Mouse (Mus musculus) spleen, embryonic (tissue): ENCODE measurements around the gene Zbtb48.
"Not testable (repeated sequence)": the region's sequence is repeated elsewhere in the genome, so short reads cannot be mapped to it uniquely, and the experiment has no call there.

Experiments used
- CTCF ChIA-PET: fragments of 350-600 bp; sonication (Branson Sonifier 250); formaldehyde crosslinking; loops from one replicate; lab custom pipeline; 2022; lab: Charles Lee

Gene Zbtb48

GRCm38 (mm10) chr4:152027524-152027923, at the start of gene Zbtb48:
TSS of gene Zbtb48 (minus strand) at chr4:152027671.
- CTCF ChIA-PET = interaction anchor here (0.7 to 1.4 kb wide), 3 partner anchors 12 to 1984 kb away, joined by 3 to 4 read pairs (median 3); partner anchors contain the start of gene Lrrc47

DNA sequence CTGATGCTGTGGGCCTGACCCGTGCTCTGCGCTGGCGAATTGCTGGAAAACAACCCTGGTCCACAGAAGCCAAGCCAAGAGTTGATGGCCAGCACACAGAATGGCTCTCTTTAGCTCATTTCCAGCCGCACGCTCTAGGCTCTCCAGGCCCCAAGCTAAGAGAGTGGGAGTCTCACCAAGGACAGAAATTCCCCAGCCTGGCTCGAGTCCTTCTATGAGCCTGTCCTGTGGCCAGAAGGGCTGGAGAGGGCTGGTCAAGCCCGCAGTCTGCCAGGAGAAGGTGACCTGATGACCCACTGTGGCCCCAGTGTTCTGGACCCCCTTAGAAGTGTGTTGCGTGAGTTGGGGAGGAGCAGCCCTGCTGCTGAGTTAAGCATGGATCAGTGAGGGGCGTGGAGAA, 49.7 kb upstream of the Zbtb48 start:
- CTCF ChIA-PET = no interaction called here

- CTCF ChIA-PET = no interaction called here
Observed at GRCm38 (mm10) chr4:152074548-152074947, 47.1 kb upstream of the Zbtb48 start.

DNA sequence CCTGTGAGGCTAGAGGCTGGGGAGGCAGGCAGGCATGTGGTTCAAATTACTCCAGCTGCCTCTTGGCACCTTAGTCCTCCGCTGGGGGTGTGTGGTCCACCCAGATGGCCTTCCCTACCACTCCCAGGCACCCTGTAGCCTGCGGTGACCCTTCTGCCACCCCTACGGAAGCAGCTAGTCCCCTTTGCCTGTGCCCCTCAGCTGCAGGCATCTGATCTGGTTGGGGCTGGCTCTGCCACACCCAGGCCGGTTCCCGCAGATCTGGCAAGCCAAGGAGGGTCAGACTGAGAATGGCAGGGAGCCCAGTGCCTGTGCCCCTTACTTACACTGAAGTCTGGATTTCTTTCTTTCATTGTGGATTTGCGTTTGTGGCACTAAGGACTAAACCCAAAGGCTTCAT, 46.2 kb upstream of the Zbtb48 start:
- CTCF ChIA-PET = no interaction called here

GRCm38 (mm10) chr4:152072655-152073054, 45.2 kb upstream of the Zbtb48 start:
- CTCF ChIA-PET = no interaction called here

GRCm38 (mm10) chr4:152072121-152072601, 44.7 kb upstream of the Zbtb48 start, which contains the start of gene Plekhg5:
TSS of gene Plekhg5 (plus strand) at chr4:152072498.
- CTCF ChIA-PET = no interaction called here

DNA sequence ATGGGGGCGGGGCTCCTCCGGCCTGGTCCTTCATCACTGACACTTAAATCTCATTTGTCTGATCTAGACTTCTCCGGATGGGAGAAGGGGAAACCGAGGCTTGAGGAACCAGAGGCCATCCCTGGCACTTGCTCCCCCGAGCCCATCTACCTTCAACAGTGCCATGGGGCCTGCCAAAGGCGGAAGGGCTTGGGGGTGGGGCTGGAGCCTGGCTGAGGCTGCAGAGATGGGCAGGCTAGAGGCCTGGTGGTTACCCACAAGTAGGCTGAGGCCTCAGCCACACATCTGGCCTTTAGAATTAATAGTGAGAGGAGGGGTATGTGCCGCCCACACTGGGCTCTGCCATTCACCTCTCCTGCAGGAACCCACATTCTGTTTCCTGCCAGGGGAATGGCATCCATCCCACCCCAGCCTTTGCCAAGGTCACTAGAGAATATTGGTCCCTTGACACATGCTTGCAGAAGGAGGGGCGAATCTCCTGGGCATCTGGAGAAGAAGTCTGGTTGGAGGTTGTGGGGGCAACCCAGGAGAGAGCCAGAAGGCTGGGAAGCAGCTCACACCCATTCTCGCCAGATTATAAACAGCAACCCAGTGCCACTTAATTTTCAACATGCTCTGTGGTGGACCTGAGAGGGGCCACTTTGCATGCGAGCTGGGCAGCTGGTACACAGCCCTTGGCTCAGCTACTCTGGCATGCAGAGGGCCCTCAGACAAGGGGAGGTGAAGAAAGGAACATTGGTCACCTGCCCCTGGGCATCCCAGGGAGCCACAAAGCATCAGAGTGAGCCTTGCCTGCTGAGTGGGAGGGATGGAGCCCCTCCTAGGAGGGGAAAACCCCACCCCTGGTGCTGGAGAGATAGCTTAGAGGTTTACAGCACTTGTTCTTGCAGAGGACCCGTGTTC, 43.3 kb upstream of the Zbtb48 start:
- CTCF ChIA-PET = no interaction called here

DNA sequence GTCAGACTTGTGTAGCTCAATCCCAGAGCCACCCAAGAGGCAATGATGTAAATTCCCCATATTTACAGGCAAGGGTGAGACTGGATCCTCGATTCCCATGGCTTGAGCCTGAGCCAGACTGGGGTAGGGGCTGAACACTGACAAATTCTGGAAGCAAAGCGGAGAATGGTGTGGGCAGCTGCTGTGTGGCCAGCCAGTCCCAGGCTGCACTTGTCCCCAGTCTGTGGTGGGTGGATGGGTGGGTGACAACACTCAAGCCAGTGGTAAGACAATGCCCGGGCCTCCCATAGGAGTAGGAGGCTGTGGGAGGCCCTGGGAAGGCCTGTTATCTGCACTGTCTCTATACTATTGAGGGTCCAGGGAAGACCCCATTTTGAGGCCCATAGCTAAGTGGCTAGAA, 41.8 kb upstream of the Zbtb48 start:
- CTCF ChIA-PET = no interaction called here

DNA sequence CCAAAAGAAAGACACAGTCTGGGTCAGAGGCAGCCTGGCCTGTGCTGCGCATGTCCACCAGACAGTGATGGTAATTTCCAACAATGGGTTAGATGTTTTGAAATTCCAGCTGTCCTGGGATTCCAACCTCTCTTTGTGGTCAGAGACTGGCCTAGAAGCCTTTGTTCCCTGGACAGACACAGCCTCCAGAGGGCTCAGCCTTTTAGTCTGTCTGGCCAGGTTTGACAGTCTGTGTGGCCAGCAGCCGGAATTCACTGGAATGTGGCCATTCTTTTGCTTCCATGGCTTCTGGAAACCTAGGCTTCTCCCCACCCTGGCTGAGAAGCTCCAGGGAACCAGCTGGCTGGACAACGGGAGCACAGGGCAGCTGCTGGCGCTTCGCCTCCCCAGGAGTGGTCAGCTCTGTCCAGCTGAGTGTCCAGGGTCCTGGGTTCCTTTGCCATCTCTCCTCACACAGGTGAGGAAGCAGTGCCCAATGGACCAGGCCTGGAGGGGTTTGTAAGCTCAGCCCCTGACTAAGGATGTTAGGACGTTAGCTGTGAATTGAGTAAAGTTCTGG, 40.8 kb upstream of the Zbtb48 start:
- CTCF ChIA-PET = no interaction called here

GRCm38 (mm10) chr4:152067280-152067679, 39.8 kb upstream of the Zbtb48 start:
- CTCF ChIA-PET = no interaction called here

- CTCF ChIA-PET = no interaction called here
Observed at GRCm38 (mm10) chr4:152062390-152063110, 35.1 kb upstream of the Zbtb48 start.

GRCm38 (mm10) chr4:152044609-152045008, 17.1 kb upstream of the Zbtb48 start:
- CTCF ChIA-PET = no interaction called here

- CTCF ChIA-PET = interaction anchor here (0.7 kb wide), 1 partner anchor 14 kb away, joined by 5 read pairs; no protein-coding TSS in a partner anchor
Observed at GRCm38 (mm10) chr4:152043171-152043570, 15.7 kb upstream of the Zbtb48 start.

- CTCF ChIA-PET = interaction anchor here (0.7 kb wide), 2 partner anchors 31 to 71 kb away, joined by 4 to 5 read pairs; no protein-coding TSS in a partner anchor
Observed at GRCm38 (mm10) chr4:152041924-152042641, 14.6 kb upstream of the Zbtb48 start.

GRCm38 (mm10) chr4:152039831-152040310, 12.4 kb upstream of the Zbtb48 start:
- CTCF ChIA-PET = no interaction called here

GRCm38 (mm10) chr4:152038985-152039830, 11.7 kb upstream of the Zbtb48 start, which contains the start of gene Nol9:
TSS of gene Nol9 (plus strand) at chr4:152039321.
- CTCF ChIA-PET = interaction anchor here (1.1 kb wide), 1 partner anchor 10 kb away, joined by 4 read pairs; no protein-coding TSS in a partner anchor

GRCm38 (mm10) chr4:152038225-152038984, 10.9 kb upstream of the Zbtb48 start, which contains the start of gene Tas1r1:
TSS of gene Tas1r1 (minus strand) at chr4:152038568.
- CTCF ChIA-PET = interaction anchor here (1.1 kb wide), 1 partner anchor 9 kb away, joined by 4 read pairs; no protein-coding TSS in a partner anchor

- CTCF ChIA-PET = not testable (repeated sequence)
Observed at GRCm38 (mm10) chr4:152036464-152036863, 9.0 kb upstream of the Zbtb48 start.

DNA sequence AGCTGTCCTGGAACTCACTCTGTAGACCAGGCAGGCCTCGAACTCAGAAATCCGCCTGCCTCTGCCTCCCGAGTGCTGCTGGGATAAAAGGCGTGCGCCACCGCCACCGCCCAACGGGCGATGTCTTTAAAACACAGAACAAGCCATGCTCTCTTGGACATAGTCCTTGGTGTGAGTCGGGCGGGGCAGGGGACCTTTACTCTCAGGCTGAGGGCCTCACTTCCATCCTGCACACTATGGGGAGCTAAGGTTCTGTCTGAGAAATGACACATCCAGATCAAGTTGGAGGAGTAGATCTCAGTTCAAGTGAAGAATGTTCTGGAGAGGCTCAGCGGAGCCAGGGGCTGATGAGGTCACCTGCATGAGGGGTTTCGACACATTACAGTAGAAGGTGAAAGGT, 5.5 kb upstream of the Zbtb48 start:
- CTCF ChIA-PET = no interaction called here
